Mouse (Mus musculus): ENCODE results near the gene Cmklr1. TPM values are rescaled to one million over a fixed set of nuclear protein-coding genes. Genes with fewer than 3 reads are reported as not detected.

Gene Cmklr1
- polyA plus RNA-seq (2012; rRNA removed), result 2.0 and 2.5 TPM in 2 replicates

DNA sequence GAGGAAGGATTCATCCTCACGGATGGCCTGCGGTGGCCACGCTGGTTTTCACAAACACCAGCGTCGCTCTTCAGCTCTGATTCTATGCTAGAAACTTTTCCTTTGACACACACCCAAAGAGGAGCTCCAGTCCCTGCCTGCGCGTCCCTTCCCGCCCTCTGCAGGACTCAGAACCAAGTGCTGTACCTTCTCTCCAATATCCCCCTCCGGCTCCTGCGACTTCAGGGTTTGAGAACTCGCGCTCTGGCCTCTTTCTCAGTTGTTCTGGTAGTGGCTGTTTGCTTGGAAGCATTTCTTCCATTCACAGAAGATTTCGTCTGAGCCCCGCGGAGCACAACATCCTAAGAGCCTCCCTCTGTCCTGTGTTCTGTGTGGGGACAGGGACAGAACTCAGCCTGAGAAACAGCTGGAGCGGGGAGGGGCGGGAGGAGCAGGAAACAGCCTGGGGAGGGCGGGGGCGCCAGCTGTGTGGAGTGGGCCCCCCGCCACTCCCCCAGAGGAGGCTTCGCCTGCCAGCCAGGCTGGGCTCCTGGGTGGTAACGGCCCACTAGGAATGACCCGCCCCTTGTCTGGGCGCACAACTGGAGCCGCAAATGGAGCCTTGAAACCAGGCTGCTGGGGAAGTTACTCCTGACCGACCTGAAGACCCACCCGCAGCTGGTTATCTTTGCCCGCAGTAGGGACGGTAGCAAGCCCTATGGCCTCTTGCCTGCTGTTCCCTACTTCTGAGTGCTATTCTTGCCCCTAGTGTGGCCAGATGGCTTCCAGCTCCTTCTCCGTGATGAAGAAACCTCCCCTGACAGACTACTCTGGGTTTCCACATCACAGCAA, at the start of gene Cmklr1:
Cmklr1 (minus strand) TSS at position 392 of the 831 bp plus-strand sequence.

Other genes starting within 250 kb of the Cmklr1 start
- gene Wscd2, start 160.1 kb downstream of the Cmklr1 start, polyA plus RNA-seq (2012; rRNA removed), result 0.02 TPM in 2 replicates
- not detected in 2 replicates for gene 1700069L16Rik, start 74.3 kb upstream of the Cmklr1 start, polyA plus RNA-seq (2012; rRNA removed)
- 1.7 and 1.9 TPM in 2 replicates for gene Ficd, start 85.4 kb upstream of the Cmklr1 start, polyA plus RNA-seq (2012; rRNA removed)
- 9.1 and 11.0 TPM in 2 replicates for gene Sart3, start 122.1 kb upstream of the Cmklr1 start, polyA plus RNA-seq (2012; rRNA removed)
- gene Iscu, start 122.3 kb upstream of the Cmklr1 start, polyA plus RNA-seq (2012; rRNA removed), result 66.4 and 73.3 TPM in 2 replicates
- 1.9 and 2.0 TPM in 2 replicates for gene Tmem119, start 150.1 kb upstream of the Cmklr1 start, polyA plus RNA-seq (2012; rRNA removed)
- gene Selplg, start 182.2 kb upstream of the Cmklr1 start, polyA plus RNA-seq (2012; rRNA removed), result 19.2 and 20.6 TPM in 2 replicates

Data from liver, embryonic 18 days (tissue).